Mouse (Mus musculus): Measurements from ENCODE around the gene Bpifa3.
"Not testable (repeated sequence)": the region's sequence is repeated elsewhere in the genome, so short reads cannot be mapped to it uniquely, and the experiment has no call there.

Bpifa3 gene

DNA sequence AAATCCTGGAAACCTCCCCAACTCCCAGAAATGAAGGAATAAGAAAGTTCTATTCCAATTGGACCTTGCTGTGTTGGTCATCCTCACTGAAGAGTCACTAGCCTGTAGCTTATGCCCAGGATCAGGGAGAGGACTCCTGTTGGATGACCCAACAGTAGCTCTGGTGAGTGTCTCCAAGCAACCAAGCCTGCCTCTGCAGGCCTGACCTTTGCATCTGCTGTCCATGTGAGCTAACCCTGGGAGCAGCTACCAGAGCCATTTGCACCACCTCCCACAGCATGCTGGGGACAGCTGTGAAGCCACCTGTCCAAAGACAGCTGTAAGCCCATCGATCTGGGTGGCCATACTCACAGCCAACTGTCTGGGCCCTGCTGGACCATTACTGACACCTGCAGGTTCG, at the start of gene Bpifa3:
TSS of gene Bpifa3 (plus strand) at position 217 of the 400 bp plus-strand sequence.
- no peak for DNase-seq (ENCODE audit: low spot score in 2 of 2)

GRCm38 (mm10) chr2:154097734-154098133, 32.4 kb upstream of the Bpifa3 start:
- DNase-seq (ENCODE audit: low spot score in 2 of 2), result no peak

GRCm38 (mm10) chr2:154117381-154117780, 12.8 kb upstream of the Bpifa3 start:
- DNase-seq (ENCODE audit: low spot score in 2 of 2), result no peak

DNA sequence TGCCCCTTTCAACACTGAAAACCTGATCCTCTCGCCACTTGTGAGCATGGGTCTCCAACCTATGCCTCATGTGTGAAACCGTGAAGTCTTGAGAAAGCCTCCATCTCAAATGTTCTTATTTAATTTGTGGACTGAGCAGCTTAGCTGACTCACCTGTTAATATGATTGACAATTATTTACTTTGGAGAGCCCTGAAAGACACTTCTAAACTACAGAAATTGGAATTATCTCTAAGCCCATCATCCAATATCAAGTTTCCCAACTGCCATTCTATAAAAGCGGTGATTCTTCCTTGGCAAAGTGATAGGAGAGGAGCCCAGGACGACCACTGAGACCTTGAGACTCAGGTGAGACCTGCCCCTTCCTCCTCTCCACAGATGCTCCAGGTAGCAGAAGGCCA, 12.4 kb downstream of the Bpifa3 start, which contains the start of gene Bpifa1:
TSS of gene Bpifa1 (plus strand) at position 301 of the 400 bp plus-strand sequence.
- no peak for DNase-seq (ENCODE audit: low spot score in 2 of 2)

GRCm38 (mm10) chr2:154143735-154144134, 13.6 kb downstream of the Bpifa3 start:
- DNase-seq (ENCODE audit: low spot score in 2 of 2), result no peak

GRCm38 (mm10) chr2:154147496-154147895, 17.4 kb downstream of the Bpifa3 start:
- no peak for DNase-seq (ENCODE audit: low spot score in 2 of 2)

GRCm38 (mm10) chr2:154158433-154158832, 28.3 kb downstream of the Bpifa3 start:
- DNase-seq (ENCODE audit: low spot score in 2 of 2), result peak in 1 of 2 experiments; percentile 21

DNA sequence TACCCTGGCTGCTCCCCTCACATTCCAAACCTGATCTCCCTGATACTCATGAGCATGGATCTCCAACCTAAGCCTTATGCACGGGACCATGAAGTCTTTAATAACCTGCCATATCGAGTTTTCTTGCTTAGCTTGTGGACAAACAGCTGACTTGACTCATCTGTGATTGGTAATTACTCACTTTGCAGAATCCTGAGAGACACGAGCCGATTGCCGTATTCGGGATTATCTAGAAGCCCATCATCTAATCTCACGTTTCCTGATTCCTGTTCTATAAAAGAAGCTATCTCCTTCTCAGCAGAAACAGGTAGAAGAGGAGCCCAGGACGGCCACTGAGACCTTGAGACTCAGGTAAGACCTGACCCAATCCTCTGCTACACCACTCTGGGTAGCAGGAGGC, 32.2 kb downstream of the Bpifa3 start, which contains the start of gene Bpifa5:
TSS of gene Bpifa5 (plus strand) at position 301 of the 400 bp plus-strand sequence.
- DNase-seq (ENCODE audit: low spot score in 2 of 2), result no peak

DNA sequence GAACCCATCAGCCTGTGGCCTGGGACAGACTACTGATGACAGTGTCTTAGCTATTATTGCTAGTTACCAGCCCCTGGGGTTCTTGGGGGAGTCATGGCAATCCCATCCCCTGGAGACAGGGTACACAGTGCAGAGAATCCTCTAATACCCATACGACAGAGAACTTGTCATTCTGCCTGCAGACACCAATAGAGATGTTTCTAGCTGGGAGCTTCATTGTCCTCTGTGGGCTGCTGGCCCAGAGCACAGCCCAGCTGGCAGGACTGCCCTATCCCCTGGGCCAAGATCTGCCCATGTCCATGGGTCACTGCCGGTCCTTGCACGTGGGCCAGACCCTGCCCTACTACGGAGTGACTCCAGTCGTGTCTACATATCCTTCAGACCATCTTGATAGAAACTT, 33.2 kb downstream of the Bpifa3 start:
- no peak for DNase-seq (ENCODE audit: low spot score in 2 of 2)

- DNase-seq (ENCODE audit: low spot score in 2 of 2), result no peak
Observed at GRCm38 (mm10) chr2:154169172-154169571, 39.0 kb downstream of the Bpifa3 start.

DNA sequence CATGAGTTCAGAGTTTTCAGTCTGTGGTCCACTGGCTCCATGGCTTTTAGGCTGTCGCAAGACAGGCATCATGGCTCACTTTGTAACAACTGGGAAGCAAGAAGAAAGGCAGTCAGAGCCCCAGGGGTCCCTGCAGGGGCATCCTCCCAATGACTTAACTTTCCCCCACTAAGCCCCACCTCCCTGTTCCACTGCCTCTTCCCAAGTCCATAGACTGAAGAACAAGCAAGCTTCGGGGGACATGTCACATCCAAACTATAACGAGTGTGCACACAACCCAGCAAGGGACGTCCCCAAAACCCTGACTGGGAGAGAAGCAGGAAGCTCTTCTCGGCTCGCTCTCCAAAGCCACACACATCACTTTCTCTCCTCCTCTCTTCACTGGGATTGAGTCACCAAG, 41.5 kb downstream of the Bpifa3 start:
- DNase-seq (ENCODE audit: low spot score in 2 of 2), result no peak

DNA sequence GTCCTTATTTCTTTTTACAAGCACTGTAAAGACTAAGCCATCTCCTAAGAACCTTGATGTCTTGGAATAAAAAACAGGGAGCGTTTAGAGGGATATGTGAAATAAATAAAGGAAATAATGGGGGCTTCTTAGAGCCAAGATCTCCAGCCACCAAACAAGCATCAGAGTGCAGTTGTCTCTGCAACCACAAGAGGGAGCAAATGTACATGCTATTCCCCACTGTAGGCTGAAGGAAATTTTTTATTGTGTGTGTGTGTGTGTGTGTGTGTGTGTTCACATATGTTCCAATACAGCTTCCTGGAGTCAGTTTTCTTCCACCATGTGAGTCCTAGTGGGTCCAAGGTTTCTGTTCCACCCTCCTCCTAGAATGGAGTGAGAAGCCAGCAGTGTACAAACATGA, 43.2 kb downstream of the Bpifa3 start:
- peak in 1 of 2 experiments; percentile 39 for DNase-seq (ENCODE audit: low spot score in 2 of 2)

GRCm38 (mm10) chr2:154181900-154182299, 51.8 kb downstream of the Bpifa3 start:
- DNase-seq (ENCODE audit: low spot score in 2 of 2), result not testable (repeated sequence)

DNA sequence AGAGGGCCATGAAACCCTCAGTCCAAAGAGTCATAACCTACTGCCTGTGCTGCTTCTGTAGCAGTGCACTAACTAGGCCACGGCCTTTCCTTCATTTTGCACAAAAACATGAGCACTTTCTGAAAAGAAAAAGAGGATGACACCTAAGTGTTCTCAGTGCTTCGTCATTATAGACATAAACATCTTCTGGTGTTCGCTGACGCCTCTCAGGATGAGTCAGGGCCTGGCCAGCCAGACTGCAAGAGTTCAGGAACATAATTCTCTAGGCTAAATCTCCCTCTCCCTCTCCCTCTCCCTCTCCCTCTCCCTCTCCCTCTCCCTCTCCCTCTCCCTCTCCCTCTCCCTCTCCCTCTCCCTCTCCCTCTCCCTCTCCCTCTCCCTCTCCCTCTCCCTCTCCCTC, 52.9 kb downstream of the Bpifa3 start:
- DNase-seq (ENCODE audit: low spot score in 2 of 2), result peak in 1 of 2 experiments; percentile 33

- DNase-seq (ENCODE audit: low spot score in 2 of 2), result no peak
Observed at GRCm38 (mm10) chr2:154185319-154185718, 55.2 kb downstream of the Bpifa3 start.

DNA sequence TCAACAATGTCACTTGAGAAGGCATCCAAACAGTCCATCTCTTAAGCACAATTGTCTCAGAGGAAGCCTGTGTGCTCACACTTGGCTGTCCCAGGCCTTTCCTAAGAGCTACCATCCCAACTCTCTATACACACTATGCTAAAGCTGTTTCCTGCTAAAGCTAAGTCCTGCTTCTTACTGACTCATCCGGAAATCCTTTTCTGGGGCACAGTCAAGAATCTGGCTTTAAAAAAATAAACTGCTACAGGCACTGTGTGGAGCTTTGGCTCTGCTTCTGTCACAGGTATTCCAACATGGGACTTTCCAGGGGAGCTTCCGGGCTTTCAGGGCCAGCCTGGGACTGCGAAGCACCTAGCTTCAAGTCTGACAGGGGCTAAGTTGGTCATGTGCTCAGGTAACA, 55.6 kb downstream of the Bpifa3 start:
- DNase-seq (ENCODE audit: low spot score in 2 of 2), result no peak

DNA sequence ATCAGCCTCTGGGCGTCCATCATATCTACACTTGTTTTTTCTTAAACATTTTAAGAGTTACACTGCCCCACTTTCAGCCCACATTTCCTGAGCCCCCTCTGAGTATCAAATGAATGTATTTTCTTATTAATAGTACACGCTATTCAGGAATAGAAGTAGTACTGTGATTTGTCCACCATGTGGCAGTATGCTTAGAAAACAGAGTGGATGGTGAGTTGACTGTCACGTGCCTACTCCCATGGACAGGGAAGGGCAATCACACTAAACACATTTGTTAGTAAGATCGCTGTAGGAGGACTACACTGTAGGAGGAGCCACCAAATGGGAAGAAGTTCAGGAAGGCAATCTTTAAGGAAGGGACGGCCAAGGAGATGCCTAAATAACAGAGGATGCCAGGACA, 57.3 kb downstream of the Bpifa3 start:
- DNase-seq (ENCODE audit: low spot score in 2 of 2), result no peak
